Mouse (Mus musculus): ENCODE measurements around the gene Wdr24.

The Wdr24 gene

GRCm38 (mm10) chr17:25823452-25823851, at the start of gene Wdr24:
Gene Wdr24, plus strand, starts transcription at chr17:25823627.
- DNase-seq (ENCODE audit: low spot score) = peak; percentile 64

- peak; percentile 1 for DNase-seq (ENCODE audit: low spot score)
Observed at GRCm38 (mm10) chr17:25775318-25776062, 47.9 kb upstream of the Wdr24 start.

- DNase-seq (ENCODE audit: low spot score) = peak; percentile 1
Observed at GRCm38 (mm10) chr17:25777948-25778347, 45.5 kb upstream of the Wdr24 start.

GRCm38 (mm10) chr17:25781339-25781738, 42.1 kb upstream of the Wdr24 start:
- no peak for DNase-seq (ENCODE audit: low spot score)

- no peak for DNase-seq (ENCODE audit: low spot score)
Observed at GRCm38 (mm10) chr17:25783086-25783485, 40.3 kb upstream of the Wdr24 start.

GRCm38 (mm10) chr17:25783861-25784574, 39.4 kb upstream of the Wdr24 start:
- DNase-seq (ENCODE audit: low spot score) = no peak

- DNase-seq (ENCODE audit: low spot score) = peak; percentile 93
Observed at GRCm38 (mm10) chr17:25785281-25785745, 38.1 kb upstream of the Wdr24 start, which contains the start of gene Haghl. Gene Haghl, minus strand, starts transcription at chr17:25785673.

- no peak for DNase-seq (ENCODE audit: low spot score)
Observed at GRCm38 (mm10) chr17:25786280-25786679, 37.1 kb upstream of the Wdr24 start, which contains the start of gene Ccdc78. Gene Ccdc78, plus strand, starts transcription at chr17:25786580.

GRCm38 (mm10) chr17:25786781-25787504, 36.5 kb upstream of the Wdr24 start:
- no peak for DNase-seq (ENCODE audit: low spot score)

- no peak for DNase-seq (ENCODE audit: low spot score)
Observed at GRCm38 (mm10) chr17:25791320-25791842, 32.0 kb upstream of the Wdr24 start.

- peak; percentile 84 for DNase-seq (ENCODE audit: low spot score)
Observed at GRCm38 (mm10) chr17:25791843-25792527, 31.4 kb upstream of the Wdr24 start.

GRCm38 (mm10) chr17:25792615-25793014, 30.8 kb upstream of the Wdr24 start, which contains the start of gene Fam173a:
Gene Fam173a, minus strand, starts transcription at chr17:25792901.
- peak; percentile 70 for DNase-seq (ENCODE audit: low spot score)

GRCm38 (mm10) chr17:25794197-25794596, 29.2 kb upstream of the Wdr24 start:
- no peak for DNase-seq (ENCODE audit: low spot score)

GRCm38 (mm10) chr17:25794998-25795397, 28.4 kb upstream of the Wdr24 start:
- no peak for DNase-seq (ENCODE audit: low spot score)

GRCm38 (mm10) chr17:25795609-25796092, 27.8 kb upstream of the Wdr24 start, which contains the start of gene AC134908.4:
Gene AC134908.4, minus strand, starts transcription at chr17:25795659.
- no peak for DNase-seq (ENCODE audit: low spot score)

GRCm38 (mm10) chr17:25796211-25796771, 27.1 kb upstream of the Wdr24 start:
- DNase-seq (ENCODE audit: low spot score) = no peak

- DNase-seq (ENCODE audit: low spot score) = peak; percentile 86
Observed at GRCm38 (mm10) chr17:25796951-25797369, 26.5 kb upstream of the Wdr24 start, which contains the start of gene Metrn. Gene Metrn, minus strand, starts transcription at chr17:25797136.

GRCm38 (mm10) chr17:25801029-25801428, 22.4 kb upstream of the Wdr24 start:
- DNase-seq (ENCODE audit: low spot score) = peak; percentile 50

GRCm38 (mm10) chr17:25802825-25803517, 20.5 kb upstream of the Wdr24 start:
- peak; percentile 10 for DNase-seq (ENCODE audit: low spot score)

GRCm38 (mm10) chr17:25806507-25806906, 16.9 kb upstream of the Wdr24 start:
- DNase-seq (ENCODE audit: low spot score) = no peak

All from ovary, postnatal 36 days (tissue).